Mouse (Mus musculus): Measurements from ENCODE around the gene Fam213a. TPM values are rescaled to one million over a fixed set of nuclear protein-coding genes. Genes with fewer than 3 reads are reported as not detected.

Gene Fam213a
- polyA plus RNA-seq, 1 experiment from 2014 or later: 108 TPM

DNA sequence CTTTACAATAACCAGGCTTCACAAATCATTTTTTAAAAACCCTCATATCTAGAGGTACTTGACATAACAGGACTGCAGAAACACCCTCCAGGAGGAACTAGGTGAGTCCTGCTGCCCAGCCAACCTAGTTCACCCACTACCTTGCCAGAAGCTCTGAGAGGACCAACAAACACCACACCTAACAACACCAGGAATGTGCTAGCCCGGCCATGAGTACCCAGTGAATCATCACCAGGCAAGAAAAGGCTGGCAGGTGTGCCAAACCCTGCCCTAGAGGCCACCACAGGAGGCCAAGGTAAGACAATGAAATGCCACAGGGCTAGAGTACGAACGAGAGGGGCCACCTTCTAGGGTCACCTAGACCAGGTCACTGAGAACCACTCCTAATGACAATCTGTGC is 17.4 kb downstream of the Fam213a start:
- ATAC-seq (ENCODE audit: low read depth): no peak
- no peaks in the 10 kb centered on the region for H3K9me3 ChIP-seq (ENCODE audit: control insufficient read depth, low read length)
- no peaks in the 10 kb centered on the region for H3K4me1 ChIP-seq (ENCODE audit: control insufficient read depth, insufficient read depth, low read length)
- H3K4me3 ChIP-seq (ENCODE audit: low read depth, low read length): no peak overlapping the region
- no peak overlapping the region for H3K4me2 ChIP-seq (ENCODE audit: low read depth, low read length)
- H3K9ac ChIP-seq (replicated peaks; ENCODE audit: low read depth, low read length): no peak overlapping the region
- H3K27ac ChIP-seq (ENCODE audit: low read depth, low read length): no peak overlapping the region
- WGBS: 85% methylated on average over 3 of the region's 3 CpGs
- peaks cover 10% of the 10 kb centered on the region; the same call in 1 of the 2 replicates for H3K36me3 ChIP-seq (ENCODE audit: control insufficient read depth, insufficient read depth, low read length)
- no peaks in the 10 kb centered on the region for H3K27me3 ChIP-seq (ENCODE audit: control insufficient read depth, insufficient read depth, low read length)

GRCm38 (mm10) chr14:40992464-40992863 is 21.1 kb downstream of the Fam213a start:
- no peaks in the 10 kb centered on the region for H3K4me1 ChIP-seq (ENCODE audit: control insufficient read depth, insufficient read depth, low read length)
- no peak overlapping the region for H3K27ac ChIP-seq (ENCODE audit: low read depth, low read length)
- no peaks in the 10 kb centered on the region for H3K27me3 ChIP-seq (ENCODE audit: control insufficient read depth, insufficient read depth, low read length)
- WGBS: 91% methylated on average over 6 of the region's 6 CpGs
- H3K36me3 ChIP-seq (ENCODE audit: control insufficient read depth, insufficient read depth, low read length): peaks cover 5% of the 10 kb centered on the region; the same call in 1 of the 2 replicates
- ATAC-seq (ENCODE audit: low read depth): no peak
- no peak overlapping the region for H3K4me2 ChIP-seq (ENCODE audit: low read depth, low read length)
- H3K9me3 ChIP-seq (ENCODE audit: control insufficient read depth, low read length): no peaks in the 10 kb centered on the region
- H3K4me3 ChIP-seq (ENCODE audit: low read depth, low read length): no peak overlapping the region
- no peak overlapping the region for H3K9ac ChIP-seq (replicated peaks; ENCODE audit: low read depth, low read length)

DNA sequence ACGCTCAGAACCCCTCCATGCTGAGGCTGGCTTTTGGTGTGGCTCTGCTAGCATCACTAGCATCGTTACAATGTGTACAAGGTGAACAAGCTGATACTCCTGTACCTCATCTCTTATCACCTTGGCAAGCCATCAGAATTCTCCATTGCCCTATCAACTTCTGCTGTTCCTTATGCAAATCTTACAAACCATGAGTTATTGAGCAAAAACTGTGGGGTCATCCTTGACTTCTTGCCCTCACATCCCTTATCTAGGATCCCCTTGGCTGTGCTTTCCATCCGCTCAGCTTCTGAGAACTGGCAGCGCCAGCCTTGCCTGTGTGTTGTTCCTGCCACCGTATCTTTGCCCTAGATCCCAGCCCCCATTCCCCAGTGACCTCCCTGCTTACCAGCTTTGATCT is 24.8 kb downstream of the Fam213a start:
- no peaks in the 10 kb centered on the region for H3K9me3 ChIP-seq (ENCODE audit: control insufficient read depth, low read length)
- no peak overlapping the region for H3K4me3 ChIP-seq (ENCODE audit: low read depth, low read length)
- H3K36me3 ChIP-seq (ENCODE audit: control insufficient read depth, insufficient read depth, low read length): no peaks in the 10 kb centered on the region
- WGBS: 91% methylated on average over 5 of the region's 5 CpGs
- no peak for ATAC-seq (ENCODE audit: low read depth)
- H3K27me3 ChIP-seq (ENCODE audit: control insufficient read depth, insufficient read depth, low read length): no peaks in the 10 kb centered on the region
- no peaks in the 10 kb centered on the region for H3K4me1 ChIP-seq (ENCODE audit: control insufficient read depth, insufficient read depth, low read length)
- H3K4me2 ChIP-seq (ENCODE audit: low read depth, low read length): no peak overlapping the region
- H3K27ac ChIP-seq (ENCODE audit: low read depth, low read length): no peak overlapping the region
- no peak overlapping the region for H3K9ac ChIP-seq (replicated peaks; ENCODE audit: low read depth, low read length)

- Histone ChIP-seq H3K27ac (ENCODE audit: low read depth, low read length) (no peak overlapping the region), H3K9me3 (ENCODE audit: control insufficient read depth, low read length) (no peaks in the 10 kb centered on the region), H3K36me3 (ENCODE audit: control insufficient read depth, insufficient read depth, low read length) (no peaks in the 10 kb centered on the region), H3K27me3 (ENCODE audit: control insufficient read depth, insufficient read depth, low read length) (no peaks in the 10 kb centered on the region), H3K9ac (replicated peaks; ENCODE audit: low read depth, low read length) (no peak overlapping the region), H3K4me2 (ENCODE audit: low read depth, low read length) (no peak overlapping the region), H3K4me3 (ENCODE audit: low read depth, low read length) (no peak overlapping the region), H3K4me1 (ENCODE audit: control insufficient read depth, insufficient read depth, low read length) (no peaks in the 10 kb centered on the region)
- ATAC-seq (ENCODE audit: low read depth): no peak
- WGBS: 85% methylated on average over 2 of the region's 2 CpGs
These were observed 26.4 kb downstream of the Fam213a start for GRCm38 (mm10) chr14:40987184-40987583.

DNA sequence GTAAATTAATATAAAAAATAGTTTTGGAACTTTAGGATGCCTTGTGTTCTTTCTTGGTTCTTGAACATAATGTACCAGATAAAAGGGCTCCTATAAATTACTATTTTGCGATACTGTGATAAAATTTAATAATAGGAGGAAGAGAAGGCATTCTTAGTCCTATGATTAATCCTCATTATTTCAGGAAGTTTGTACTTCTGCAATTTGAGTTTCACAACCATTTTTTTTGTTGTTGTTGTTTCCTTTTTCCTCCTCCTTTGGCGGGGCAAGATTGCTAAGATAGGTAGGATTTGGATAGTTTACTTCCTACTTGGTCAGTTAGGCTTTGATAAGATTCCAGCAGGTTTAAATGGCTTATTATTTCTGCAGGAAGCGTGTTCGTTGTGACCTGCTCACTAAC is 28.0 kb downstream of the Fam213a start:
- Histone ChIP-seq H3K9me3 (ENCODE audit: control insufficient read depth, low read length) (no peaks in the 10 kb centered on the region), H3K36me3 (ENCODE audit: control insufficient read depth, insufficient read depth, low read length) (no peaks in the 10 kb centered on the region), H3K4me2 (ENCODE audit: low read depth, low read length) (no peak overlapping the region), H3K27me3 (ENCODE audit: control insufficient read depth, insufficient read depth, low read length) (no peaks in the 10 kb centered on the region), H3K4me1 (ENCODE audit: control insufficient read depth, insufficient read depth, low read length) (no peaks in the 10 kb centered on the region), H3K27ac (ENCODE audit: low read depth, low read length) (no peak overlapping the region), H3K9ac (replicated peaks; ENCODE audit: low read depth, low read length) (no peak overlapping the region), H3K4me3 (ENCODE audit: low read depth, low read length) (no peak overlapping the region)
- ATAC-seq (ENCODE audit: low read depth): no peak
- WGBS: 95% methylated on average over 4 of the region's 4 CpGs

- no peaks in the 10 kb centered on the region for H3K4me1 ChIP-seq (ENCODE audit: control insufficient read depth, insufficient read depth, low read length)
- no peaks in the 10 kb centered on the region for H3K27me3 ChIP-seq (ENCODE audit: control insufficient read depth, insufficient read depth, low read length)
- no peak overlapping the region for H3K4me2 ChIP-seq (ENCODE audit: low read depth, low read length)
- no peaks in the 10 kb centered on the region for H3K9me3 ChIP-seq (ENCODE audit: control insufficient read depth, low read length)
- H3K27ac ChIP-seq (ENCODE audit: low read depth, low read length): no peak overlapping the region
- no peak overlapping the region for H3K4me3 ChIP-seq (ENCODE audit: low read depth, low read length)
- WGBS: 65% methylated on average over 1 of the region's 1 CpGs
- H3K36me3 ChIP-seq (ENCODE audit: control insufficient read depth, insufficient read depth, low read length): no peaks in the 10 kb centered on the region
- H3K9ac ChIP-seq (replicated peaks; ENCODE audit: low read depth, low read length): no peak overlapping the region
- no peak for ATAC-seq (ENCODE audit: low read depth)
These were observed 33.9 kb downstream of the Fam213a start for GRCm38 (mm10) chr14:40979723-40980122.

GRCm38 (mm10) chr14:40979002-40979401 is 34.6 kb downstream of the Fam213a start:
- no peak overlapping the region for H3K9ac ChIP-seq (replicated peaks; ENCODE audit: low read depth, low read length)
- no peaks in the 10 kb centered on the region for H3K36me3 ChIP-seq (ENCODE audit: control insufficient read depth, insufficient read depth, low read length)
- no peak overlapping the region for H3K4me3 ChIP-seq (ENCODE audit: low read depth, low read length)
- H3K4me2 ChIP-seq (ENCODE audit: low read depth, low read length): no peak overlapping the region
- peak; percentile 83 for ATAC-seq (ENCODE audit: low read depth)
- no peaks in the 10 kb centered on the region for H3K27me3 ChIP-seq (ENCODE audit: control insufficient read depth, insufficient read depth, low read length)
- no peaks in the 10 kb centered on the region for H3K4me1 ChIP-seq (ENCODE audit: control insufficient read depth, insufficient read depth, low read length)
- no peak overlapping the region for H3K27ac ChIP-seq (ENCODE audit: low read depth, low read length)
- 49% methylated on average over 4 of the region's 4 CpGs for WGBS
- no peaks in the 10 kb centered on the region for H3K9me3 ChIP-seq (ENCODE audit: control insufficient read depth, low read length)

GRCm38 (mm10) chr14:40975127-40975721 is 38.4 kb downstream of the Fam213a start:
- Histone ChIP-seq H3K27ac (ENCODE audit: low read depth, low read length) (no peak overlapping the region), H3K9me3 (ENCODE audit: control insufficient read depth, low read length) (no peaks in the 10 kb centered on the region), H3K4me2 (ENCODE audit: low read depth, low read length) (no peak overlapping the region), H3K36me3 (ENCODE audit: control insufficient read depth, insufficient read depth, low read length) (no peaks in the 10 kb centered on the region), H3K27me3 (ENCODE audit: control insufficient read depth, insufficient read depth, low read length) (no peaks in the 10 kb centered on the region), H3K4me3 (ENCODE audit: low read depth, low read length) (no peak overlapping the region), H3K4me1 (ENCODE audit: control insufficient read depth, insufficient read depth, low read length) (no peaks in the 10 kb centered on the region), H3K9ac (replicated peaks; ENCODE audit: low read depth, low read length) (no peak overlapping the region)
- peak; percentile 68 for ATAC-seq (ENCODE audit: low read depth)
- WGBS: 76% methylated on average over 6 of the region's 6 CpGs

GRCm38 (mm10) chr14:40968051-40968450 is 45.5 kb downstream of the Fam213a start:
- Histone ChIP-seq H3K36me3 (ENCODE audit: control insufficient read depth, insufficient read depth, low read length) (no peaks in the 10 kb centered on the region), H3K4me3 (ENCODE audit: low read depth, low read length) (no peak overlapping the region), H3K4me2 (ENCODE audit: low read depth, low read length) (peak overlapping the region; percentile 90), H3K4me1 (ENCODE audit: control insufficient read depth, insufficient read depth, low read length) (peaks cover 13% of the 10 kb centered on the region), H3K27ac (ENCODE audit: low read depth, low read length) (no peak overlapping the region), H3K9ac (replicated peaks; ENCODE audit: low read depth, low read length) (no peak overlapping the region; the same call in 1 of the 2 replicates), H3K27me3 (ENCODE audit: control insufficient read depth, insufficient read depth, low read length) (no peaks in the 10 kb centered on the region), H3K9me3 (ENCODE audit: control insufficient read depth, low read length) (no peaks in the 10 kb centered on the region)
- WGBS: 96% methylated on average over 2 of the region's 2 CpGs
- no peak for ATAC-seq (ENCODE audit: low read depth)
